Mouse (Mus musculus) brain, embryonic 14.5 days (tissue): ENCODE data around the gene Ppcdc.

Experiments
- CTCF ChIP-seq: fragments of 200-500 bp; IDR thresholded peaks from 2 replicates; pipeline ENCODE4 v1.5.1; 2012; ENCODE audit warnings: inconsistent platforms, mild to moderate bottlenecking, moderate library complexity, borderline replicate concordance; ENCODE audit not compliant: insufficient read depth, insufficient read length; ENCODE audit errors: extremely low read depth
- POLR2A ChIP-seq: fragments of 200-500 bp; IDR thresholded peaks from 2 replicates; pipeline ENCODE4 v1.6.1; 2012; ENCODE audit warnings: mild to moderate bottlenecking, inconsistent platforms, borderline replicate concordance; ENCODE audit not compliant: poor library complexity, insufficient read depth, insufficient read length, severe bottlenecking; ENCODE audit errors: extremely low read depth

DNA sequence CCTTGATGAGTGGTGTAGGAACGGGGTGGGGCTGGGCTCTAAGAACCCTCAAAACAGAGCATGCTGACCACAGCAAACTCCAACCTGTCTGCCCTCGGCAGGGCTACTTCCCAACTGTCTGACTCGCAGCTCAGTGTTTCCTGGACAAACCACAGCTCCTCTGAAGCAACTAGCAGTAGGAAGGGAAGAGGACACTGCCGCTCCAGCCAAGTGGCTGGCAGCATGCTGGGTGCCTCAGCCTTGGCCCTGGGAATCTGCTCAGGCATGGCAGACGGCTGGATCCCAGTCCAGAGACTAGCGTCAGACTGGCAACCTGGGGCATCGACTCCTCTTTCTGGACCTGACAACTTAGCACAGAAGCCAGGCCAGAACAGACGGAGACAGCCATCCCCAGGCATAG is 22.6 kb downstream of the Ppcdc start:
- TF ChIP-seq POLR2A, result no peak
- no peak for TF ChIP-seq CTCF
